Mouse (Mus musculus): ENCODE results near the gene Kif6. TPM values are rescaled to one million over a fixed set of nuclear protein-coding genes. Genes with fewer than 3 reads are reported as not detected.

The Kif6 gene
- total RNA-seq, 2 experiments from 2014 or later, result 1.9 to 2.1 TPM

DNA sequence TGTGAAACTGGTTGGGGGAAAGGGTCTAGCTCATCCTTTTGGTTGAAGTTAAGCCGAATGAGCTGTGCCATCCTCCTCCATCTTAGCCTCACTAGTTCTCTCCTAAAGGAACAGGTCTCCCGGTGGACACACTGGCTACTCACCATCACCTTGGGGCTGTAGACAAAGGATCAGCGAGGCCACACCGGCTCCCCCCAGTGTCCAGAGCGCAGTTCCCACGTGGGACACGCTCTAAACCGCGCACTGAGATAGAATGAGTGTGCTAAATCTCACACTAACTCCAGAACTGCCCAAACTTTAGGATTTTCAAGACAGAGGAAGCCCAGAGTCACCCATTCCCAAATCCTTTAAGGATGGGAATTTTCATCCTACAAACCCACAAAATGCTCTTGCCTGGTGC, 254.3 kb downstream of the Kif6 start:
- DNase-seq (ENCODE audit: extremely low spot score in 1 of 2, low spot score in 2 of 2), result no peak
- Histone ChIP-seq H3K27ac (no peak overlapping the region), H3K4me3 (no peak overlapping the region)
- intact Hi-C loops (cut with DNase I), result loop anchor here (5.0 kb wide), 1 partner anchor 157 kb away; no protein-coding TSS in a partner anchor
- no peak for TF ChIP-seq CTCF (IDR thresholded peaks at IDR 0.05)

- no peak for DNase-seq (ENCODE audit: extremely low spot score in 1 of 2, low spot score in 2 of 2)
- intact Hi-C loops (cut with DNase I), result no loop called here
- peak; percentile 26 for TF ChIP-seq CTCF (IDR thresholded peaks at IDR 0.05)
- no peak overlapping the region for H3K4me3 ChIP-seq
- no peak overlapping the region for H3K27ac ChIP-seq
Measured at GRCm38 (mm10) chr17:49872305-49872704, 257.4 kb downstream of the Kif6 start.

DNA sequence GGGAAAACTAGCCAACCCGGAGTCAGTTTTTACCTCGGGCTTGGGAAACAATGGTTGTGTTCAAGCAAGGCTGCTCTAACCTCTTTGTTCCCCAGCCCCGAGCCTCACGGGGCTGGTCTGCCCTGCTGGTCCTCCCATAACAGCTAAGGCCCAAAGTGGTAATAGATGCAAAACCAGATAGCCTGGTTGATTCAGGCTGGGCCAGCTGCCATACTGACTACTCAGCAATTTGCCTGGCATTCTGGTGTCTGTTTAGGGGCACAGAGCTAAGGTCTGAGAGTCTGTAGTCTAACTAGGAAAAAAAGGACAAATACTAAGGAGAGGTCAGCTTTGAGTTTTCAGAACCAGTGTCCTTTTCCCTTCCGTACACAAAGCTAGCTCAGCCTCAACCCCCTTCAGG, 259.8 kb downstream of the Kif6 start:
- Histone ChIP-seq H3K27ac (no peak overlapping the region), H3K4me3 (no peak overlapping the region)
- intact Hi-C loops (cut with DNase I), result no loop called here
- no peak for DNase-seq (ENCODE audit: extremely low spot score in 1 of 2, low spot score in 2 of 2)
- TF ChIP-seq CTCF (IDR thresholded peaks at IDR 0.05), result no peak

- intact Hi-C loops (cut with DNase I), result no loop called here
- Histone ChIP-seq H3K4me3 (no peak overlapping the region), H3K27ac (no peak overlapping the region)
- no peak for DNase-seq (ENCODE audit: extremely low spot score in 1 of 2, low spot score in 2 of 2)
- peak; percentile 31 for TF ChIP-seq CTCF (IDR thresholded peaks at IDR 0.05)
Measured at GRCm38 (mm10) chr17:49875401-49875800, 260.5 kb downstream of the Kif6 start.

DNA sequence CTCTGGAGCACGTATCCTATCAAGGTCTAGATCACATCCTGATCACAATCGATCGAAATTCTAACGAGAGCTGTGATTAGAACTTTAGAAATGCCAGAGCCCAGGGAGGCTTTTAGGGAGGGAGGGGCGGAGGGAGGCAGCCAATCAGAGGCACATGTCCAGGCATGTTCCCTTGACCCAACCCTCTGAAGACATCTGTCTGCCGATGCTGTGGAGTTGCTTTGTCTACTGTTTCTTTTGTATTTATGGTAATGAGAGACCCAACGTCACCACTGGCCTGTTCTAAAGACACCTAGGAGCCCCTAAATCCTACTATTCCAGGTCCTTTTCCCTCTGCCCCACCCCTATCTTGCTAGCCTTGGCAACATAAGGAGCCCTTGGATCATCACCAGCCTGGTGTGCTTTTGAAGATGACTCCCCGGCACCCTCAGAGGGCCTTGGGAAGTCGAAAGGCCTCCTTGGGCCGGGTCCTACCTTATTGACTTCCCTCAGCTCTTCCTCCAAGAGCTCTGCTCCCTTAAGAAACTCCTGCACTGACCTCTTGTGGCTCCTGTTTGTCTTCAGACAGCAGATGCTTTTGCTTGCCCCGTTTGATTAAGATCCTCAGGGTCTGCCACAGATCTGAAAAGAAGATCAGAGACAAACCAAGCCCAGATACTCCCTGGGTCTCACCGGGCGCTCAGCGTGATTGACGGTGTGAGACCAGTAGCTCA, 261.2 kb downstream of the Kif6 start:
- TF ChIP-seq CTCF (IDR thresholded peaks at IDR 0.05), result no peak
- H3K27ac ChIP-seq, result no peak overlapping the region
- intact Hi-C loops (cut with DNase I), result no loop called here
- H3K4me3 ChIP-seq, result no peak overlapping the region
- DNase-seq (ENCODE audit: extremely low spot score in 1 of 2, low spot score in 2 of 2), result no peak

GRCm38 (mm10) chr17:49880919-49881744, 266.2 kb downstream of the Kif6 start:
- DNase-seq (ENCODE audit: extremely low spot score in 1 of 2, low spot score in 2 of 2), result no peak
- intact Hi-C loops (cut with DNase I), result no loop called here

DNA sequence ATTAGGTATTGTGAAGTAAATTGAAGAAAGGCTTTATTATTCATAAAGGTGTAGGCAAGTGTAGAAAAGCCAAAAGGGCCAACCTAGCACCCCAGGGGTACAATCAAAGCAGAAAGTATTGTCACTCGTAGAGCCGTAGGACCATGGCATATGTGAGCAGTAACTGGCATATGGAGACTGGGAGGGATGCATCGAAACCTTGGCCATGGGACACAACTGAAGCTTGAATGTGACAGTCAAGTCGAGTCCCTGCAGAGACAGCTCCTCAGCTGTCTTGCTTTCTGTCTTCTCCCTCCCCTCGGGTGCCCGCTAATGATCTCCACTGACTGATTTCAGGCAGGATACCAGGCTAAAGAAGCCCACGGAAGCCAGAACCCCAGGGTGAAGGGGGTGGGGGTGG, 266.9 kb downstream of the Kif6 start:
- intact Hi-C loops (cut with DNase I), result loop anchor here (2.0 kb wide), 1 partner anchor 61 kb away; no protein-coding TSS in a partner anchor
- no peak for TF ChIP-seq CTCF (IDR thresholded peaks at IDR 0.05)
- Histone ChIP-seq H3K27ac (no peak overlapping the region), H3K4me3 (no peak overlapping the region)
- no peak for DNase-seq (ENCODE audit: extremely low spot score in 1 of 2, low spot score in 2 of 2)

More at GRCm38 (mm10) chr17:49880919-49881744, 266.2 kb downstream of the Kif6 start:
- Histone ChIP-seq H3K27ac (no peak overlapping the region), H3K4me3 (no peak overlapping the region)
- no peak for TF ChIP-seq CTCF (IDR thresholded peaks at IDR 0.05)

DNA sequence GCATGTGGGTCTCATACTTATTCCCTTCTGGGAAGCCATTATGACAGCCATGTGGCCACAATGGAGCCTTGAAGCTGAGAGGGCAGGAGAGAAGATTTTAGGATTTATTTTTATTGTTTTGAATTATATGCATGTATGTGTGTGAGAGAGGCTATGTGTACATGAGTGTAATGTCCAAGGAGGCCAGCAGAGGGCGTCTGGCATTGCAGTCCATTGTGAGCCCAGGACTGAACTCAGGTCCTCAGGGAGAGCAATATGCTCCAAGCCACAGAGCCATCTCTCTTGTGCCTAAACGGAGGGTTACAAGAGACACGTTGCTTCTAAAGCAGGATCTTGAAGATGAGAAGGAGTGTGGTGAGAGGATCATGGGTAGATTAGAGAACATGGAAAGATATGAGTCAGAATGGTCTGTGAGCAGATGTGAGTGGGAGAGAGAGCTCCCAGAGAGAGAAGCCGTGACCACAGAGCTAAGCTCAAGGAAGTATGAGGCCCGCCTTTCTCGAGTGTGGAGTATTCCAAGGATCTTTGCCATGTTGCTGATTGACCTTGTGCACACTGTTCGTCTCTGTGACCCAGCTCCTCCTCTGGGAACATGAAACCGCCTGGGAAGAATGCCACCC, 268.3 kb downstream of the Kif6 start:
- intact Hi-C loops (cut with DNase I), result loop anchor here (2.0 kb wide), 1 partner anchor 62 kb away; no protein-coding TSS in a partner anchor
- DNase-seq (ENCODE audit: extremely low spot score in 1 of 2, low spot score in 2 of 2), result no peak
- TF ChIP-seq CTCF (IDR thresholded peaks at IDR 0.05), result peak; percentile 35
- no peak overlapping the region for H3K4me3 ChIP-seq
- H3K27ac ChIP-seq, result no peak overlapping the region

DNA sequence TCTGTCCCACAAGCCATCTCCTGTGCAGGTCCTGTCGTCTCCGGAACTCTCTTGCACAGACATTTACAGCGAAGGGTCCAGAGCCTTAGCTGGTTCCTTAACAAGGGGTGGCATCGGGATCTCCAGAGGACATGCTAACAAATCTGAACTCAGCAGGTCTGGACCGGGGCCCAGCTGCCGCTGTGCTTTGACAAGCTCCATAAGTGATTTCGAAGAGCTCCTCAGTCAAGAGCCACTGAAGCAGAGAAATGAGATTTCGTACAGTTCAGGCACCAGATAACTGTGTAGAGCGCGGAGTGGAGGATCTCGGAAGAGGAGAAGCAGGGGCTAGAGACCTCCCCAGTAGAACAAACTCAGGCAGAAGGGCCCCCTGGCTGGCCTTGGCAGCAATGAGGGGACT, 270.1 kb downstream of the Kif6 start:
- Histone ChIP-seq H3K27ac (no peak overlapping the region), H3K4me3 (no peak overlapping the region)
- DNase-seq (ENCODE audit: extremely low spot score in 1 of 2, low spot score in 2 of 2), result no peak
- intact Hi-C loops (cut with DNase I), result no loop called here
- TF ChIP-seq CTCF (IDR thresholded peaks at IDR 0.05), result no peak

DNA sequence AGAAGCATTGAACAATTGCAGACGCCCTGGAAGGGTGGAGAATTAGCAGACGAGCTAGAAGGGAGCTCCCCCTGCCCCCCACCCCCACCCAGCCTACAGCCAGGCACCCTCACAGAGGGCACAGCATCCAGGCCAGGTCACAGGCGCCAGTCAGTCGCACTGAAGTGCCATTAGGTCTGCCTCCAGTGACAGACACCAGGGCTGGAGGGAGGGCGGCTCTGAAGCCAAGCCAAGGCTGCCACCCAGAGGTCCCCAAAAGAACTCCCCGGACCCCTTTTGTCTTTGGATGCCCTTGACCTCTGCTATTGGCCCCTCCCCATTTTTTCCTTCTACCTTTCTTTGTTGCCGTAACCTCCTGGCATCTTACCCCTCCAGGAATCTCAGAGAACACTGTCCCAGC, 274.7 kb downstream of the Kif6 start:
- peak; percentile 35 for TF ChIP-seq CTCF (IDR thresholded peaks at IDR 0.05)
- Histone ChIP-seq H3K27ac (no peak overlapping the region), H3K4me3 (no peak overlapping the region)
- intact Hi-C loops (cut with DNase I), result loop anchor here (10.0 kb wide), 1 partner anchor 1475 kb away; the partner anchor contains the start of gene Oard1
- no peak for DNase-seq (ENCODE audit: extremely low spot score in 1 of 2, low spot score in 2 of 2)

- intact Hi-C loops (cut with DNase I), result loop anchor here (10.0 kb wide), 1 partner anchor 1476 kb away; the partner anchor contains the start of gene Oard1
- no peak; the same call in 1 of the 2 replicates for TF ChIP-seq CTCF (IDR thresholded peaks at IDR 0.05)
- DNase-seq (ENCODE audit: extremely low spot score in 1 of 2, low spot score in 2 of 2), result peak in 1 of 2 experiments; percentile 35
- H3K27ac ChIP-seq, result no peak overlapping the region
- no peak overlapping the region for H3K4me3 ChIP-seq
Measured at GRCm38 (mm10) chr17:49890861-49891260, 275.9 kb downstream of the Kif6 start.

GRCm38 (mm10) chr17:49892390-49892789, 277.5 kb downstream of the Kif6 start:
- no peak for TF ChIP-seq CTCF (IDR thresholded peaks at IDR 0.05)

More at GRCm38 (mm10) chr17:49892390-49892789, 277.5 kb downstream of the Kif6 start:
- no peak overlapping the region for H3K4me3 ChIP-seq
- intact Hi-C loops (cut with DNase I), result loop anchor here (10.0 kb wide), 1 partner anchor 1478 kb away; the partner anchor contains the start of gene Oard1
- DNase-seq (ENCODE audit: extremely low spot score in 1 of 2, low spot score in 2 of 2), result no peak
- no peak overlapping the region for H3K27ac ChIP-seq

Data from left cerebral cortex, adult 2 months (tissue).